Mouse (Mus musculus): ENCODE data around the gene Spata7. TPM values are rescaled to one million over a fixed set of nuclear protein-coding genes. Genes with fewer than 3 reads are reported as not detected.
"Not testable (repeated sequence)": the region's sequence is repeated elsewhere in the genome, so short reads cannot be mapped to it uniquely, and the experiment has no call there.

Gene Spata7
- total RNA-seq (2015; ENCODE audit: low replicate concordance), result not detected in 2 replicates
- 0.98 and 1.1 TPM in 2 replicates for total RNA-seq (2017; ENCODE audit: low replicate concordance)

DNA sequence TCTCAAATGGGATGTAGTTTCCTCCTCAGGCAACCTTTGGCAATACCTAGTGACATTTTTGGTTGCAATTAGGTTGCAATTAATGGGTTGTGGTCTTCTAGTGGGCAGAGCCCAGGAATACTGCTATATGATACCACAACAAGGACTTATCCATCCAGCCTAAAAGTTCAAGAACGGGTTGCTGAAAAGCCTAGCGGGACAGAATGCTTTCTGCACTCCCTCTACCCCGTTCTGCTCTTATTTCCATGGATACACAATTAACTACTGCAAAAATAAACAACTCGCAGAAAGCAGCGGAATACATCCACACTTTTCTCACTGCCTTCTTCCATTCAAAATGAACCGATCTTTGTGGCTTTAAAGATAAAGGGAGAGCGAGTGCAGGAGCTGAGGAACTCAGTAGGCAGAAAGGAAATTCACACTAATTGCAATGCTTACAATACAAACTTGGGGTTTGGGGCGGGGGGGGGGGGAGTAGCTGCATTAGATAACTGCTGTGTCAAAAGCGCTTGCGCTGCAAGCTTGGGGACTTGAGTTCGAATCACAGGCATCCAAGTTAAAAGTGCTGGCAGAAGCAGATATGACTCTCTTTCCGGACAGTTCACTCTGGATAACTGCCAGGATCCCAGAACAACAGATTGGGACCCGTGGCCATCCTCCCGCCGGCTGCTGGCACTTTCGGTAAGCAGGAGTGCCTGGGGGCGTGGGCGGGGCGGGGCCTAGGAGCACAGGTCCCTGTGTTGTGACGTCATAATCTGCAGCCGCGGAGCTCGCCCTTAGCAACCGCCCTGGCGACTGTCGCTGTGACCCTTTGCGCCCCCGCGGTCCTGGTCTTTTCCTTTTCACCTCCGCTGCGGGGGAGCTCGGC, at the start of gene Spata7:
Gene Spata7, plus strand, starts transcription at position 766 of the 868 bp plus-strand sequence.
- ATAC-seq (replicated peaks; ENCODE audit: low FRiP score, poor library complexity, severe bottlenecking), result peak; percentile 97

DNA sequence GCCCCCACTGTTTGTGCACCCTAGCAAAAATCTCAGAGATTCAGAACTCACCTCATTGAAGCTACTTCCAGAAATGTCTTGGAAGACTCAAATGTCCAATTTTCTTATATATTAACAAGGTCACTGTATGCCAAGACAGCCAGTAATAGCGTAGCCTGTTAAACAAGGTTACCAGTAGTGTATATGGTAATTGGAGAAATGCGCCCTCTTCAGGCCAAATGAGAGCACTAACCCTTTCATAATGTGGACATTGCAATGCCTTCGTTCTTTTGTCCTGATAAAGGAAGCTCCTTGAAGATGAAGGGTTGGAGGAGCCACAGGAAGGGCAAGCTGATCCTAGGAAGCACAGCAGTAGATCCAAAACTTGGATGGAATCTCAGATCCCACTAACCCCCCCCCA, 42.7 kb upstream of the Spata7 start:
- no peak for ATAC-seq (replicated peaks; ENCODE audit: low FRiP score, poor library complexity, severe bottlenecking)

DNA sequence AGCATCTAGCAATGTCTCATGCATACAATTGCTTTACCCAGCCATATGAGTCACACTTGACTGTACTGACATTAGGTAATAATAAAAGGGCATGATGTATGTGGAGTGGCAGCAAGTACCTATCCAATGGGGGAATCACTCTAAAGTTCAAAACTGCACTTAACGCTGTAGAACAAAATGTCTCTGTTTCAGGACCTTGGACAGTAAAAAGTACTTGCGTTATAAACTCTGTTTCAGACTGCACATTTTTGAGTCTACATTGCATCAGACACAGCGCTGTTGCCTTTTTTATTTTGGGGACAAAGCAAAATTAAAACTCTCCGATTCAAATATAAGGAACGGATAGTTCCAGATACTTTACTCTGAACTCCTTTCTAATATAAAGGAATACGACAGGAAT, 39.4 kb upstream of the Spata7 start:
- ATAC-seq (replicated peaks; ENCODE audit: low FRiP score, poor library complexity, severe bottlenecking), result no peak

DNA sequence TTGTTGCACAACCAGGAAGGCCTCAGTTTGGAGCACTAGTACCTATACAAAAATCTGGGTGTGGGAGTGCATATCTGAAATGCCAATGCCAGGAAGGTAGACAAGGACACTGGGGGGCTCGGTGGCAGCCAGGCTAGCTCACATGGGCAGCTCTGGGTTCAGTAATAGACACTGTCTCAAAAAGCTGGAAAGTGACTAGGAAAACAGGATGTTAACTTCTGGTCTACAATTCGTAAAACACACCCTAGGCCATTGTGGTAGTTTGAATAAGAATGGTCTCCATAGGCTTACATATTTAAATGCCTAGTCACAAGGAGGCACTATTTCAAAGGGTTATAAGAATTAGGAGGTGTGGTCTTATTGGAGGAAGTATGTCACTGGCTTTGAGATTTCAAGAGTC, 36.9 kb upstream of the Spata7 start:
- no peak for ATAC-seq (replicated peaks; ENCODE audit: low FRiP score, poor library complexity, severe bottlenecking)

DNA sequence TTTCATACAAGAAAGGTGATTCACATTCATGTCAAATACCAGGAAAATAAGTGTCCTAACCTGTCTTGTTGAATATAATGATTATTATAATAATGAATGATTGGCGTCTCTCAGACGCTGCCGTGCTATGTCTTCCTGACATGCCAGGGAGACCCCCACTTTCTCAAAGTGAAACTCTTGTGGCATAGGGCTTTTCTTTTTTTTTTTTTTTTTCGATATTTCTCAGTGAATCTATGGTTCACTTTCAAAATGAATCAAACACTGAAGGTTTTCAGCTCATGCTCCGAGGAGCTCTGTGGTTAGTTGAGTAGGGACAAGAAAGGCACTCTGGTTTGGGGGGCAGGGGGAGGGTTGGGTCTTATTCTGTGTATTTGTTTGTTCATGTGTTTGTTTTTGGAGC, 27.1 kb upstream of the Spata7 start:
- no peak for ATAC-seq (replicated peaks; ENCODE audit: low FRiP score, poor library complexity, severe bottlenecking)

DNA sequence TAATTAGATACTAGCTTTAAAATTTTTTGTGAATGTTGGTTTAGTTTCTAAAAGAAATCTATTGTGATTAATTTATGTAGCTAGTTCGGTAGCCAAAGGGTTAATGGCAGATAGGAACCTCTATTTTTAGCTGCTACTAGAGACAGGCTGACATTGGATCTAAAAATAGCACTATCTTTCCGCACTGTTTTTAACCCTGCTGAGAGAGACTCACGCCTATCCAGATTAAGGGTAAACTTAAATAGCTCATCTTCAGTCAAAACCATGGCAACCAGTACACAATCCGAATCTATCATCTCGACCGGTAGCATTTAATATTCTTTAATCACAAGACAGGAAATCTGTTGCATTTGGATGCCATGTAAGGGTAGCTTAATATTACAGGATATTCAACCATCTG, 25.8 kb upstream of the Spata7 start:
- no peak for ATAC-seq (replicated peaks; ENCODE audit: low FRiP score, poor library complexity, severe bottlenecking)

DNA sequence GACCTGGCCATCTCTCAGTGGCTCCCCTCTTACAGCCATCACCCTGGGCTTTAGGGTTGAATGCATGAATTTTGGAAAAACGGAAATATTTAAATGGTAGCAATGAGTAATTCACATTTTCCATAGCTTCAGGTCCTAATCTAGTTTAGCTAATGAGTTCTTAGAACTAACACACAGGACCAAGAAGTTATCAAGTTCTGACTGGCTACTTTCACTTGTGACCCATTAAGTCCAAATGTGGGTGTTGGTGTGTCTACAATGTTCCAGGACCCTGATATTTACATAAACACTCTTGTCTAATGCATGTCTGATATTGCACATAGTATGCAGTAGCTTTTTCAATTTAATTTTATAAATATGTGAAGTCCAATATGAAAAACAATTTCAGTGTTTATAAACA, 22.7 kb upstream of the Spata7 start:
- no peak for ATAC-seq (replicated peaks; ENCODE audit: low FRiP score, poor library complexity, severe bottlenecking)

DNA sequence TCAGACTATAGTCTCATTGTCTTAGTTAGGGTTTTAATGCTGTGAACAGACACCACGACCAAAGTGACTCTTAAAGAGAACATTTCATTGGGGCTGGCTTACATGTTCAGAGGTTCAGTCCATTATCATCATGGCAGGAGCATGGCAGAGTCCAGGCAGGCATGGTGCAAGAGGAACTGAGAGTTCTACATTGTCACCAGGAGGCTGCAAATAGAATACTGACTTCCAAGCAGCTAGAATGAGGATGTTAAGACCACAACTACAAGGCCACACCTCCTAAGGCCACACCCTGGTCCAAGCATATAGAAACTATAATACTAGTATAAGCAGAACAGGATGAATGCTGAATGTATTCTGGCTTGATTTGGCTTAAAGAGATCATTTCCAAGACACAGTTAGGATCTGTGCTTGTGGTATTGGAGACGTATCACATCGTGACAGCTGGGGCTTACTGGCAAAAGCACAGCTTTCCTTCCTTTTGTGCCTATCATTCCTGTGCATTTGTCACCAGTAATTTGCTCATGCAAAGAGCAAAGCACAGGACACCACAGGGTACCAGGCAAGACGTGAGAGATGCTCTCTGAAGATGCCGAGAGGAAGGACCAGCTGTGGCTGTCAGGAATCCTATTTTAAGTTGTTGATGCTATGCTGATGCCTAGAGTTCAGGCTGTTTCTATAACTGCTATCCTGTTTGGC, 21.2 kb upstream of the Spata7 start:
- ATAC-seq (replicated peaks; ENCODE audit: low FRiP score, poor library complexity, severe bottlenecking), result no peak

DNA sequence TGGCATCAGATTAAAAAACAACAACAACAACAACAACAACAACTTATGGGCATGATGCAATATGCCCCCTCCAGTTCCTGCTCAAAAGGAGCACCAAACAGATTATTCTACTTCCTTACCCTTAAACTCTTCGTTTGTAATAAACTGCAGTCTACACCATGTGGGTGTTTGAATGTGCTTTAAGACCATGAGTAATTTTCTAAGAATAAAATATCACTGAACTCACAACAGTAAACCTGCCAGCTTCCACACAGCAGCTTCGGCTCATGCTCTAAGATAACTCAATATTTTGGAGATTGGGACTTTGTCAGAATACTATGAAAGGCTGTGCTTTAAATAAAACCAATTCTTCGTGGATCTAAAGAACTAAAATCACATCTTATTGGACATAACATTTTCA, 17.6 kb upstream of the Spata7 start:
- no peak for ATAC-seq (replicated peaks; ENCODE audit: low FRiP score, poor library complexity, severe bottlenecking)

DNA sequence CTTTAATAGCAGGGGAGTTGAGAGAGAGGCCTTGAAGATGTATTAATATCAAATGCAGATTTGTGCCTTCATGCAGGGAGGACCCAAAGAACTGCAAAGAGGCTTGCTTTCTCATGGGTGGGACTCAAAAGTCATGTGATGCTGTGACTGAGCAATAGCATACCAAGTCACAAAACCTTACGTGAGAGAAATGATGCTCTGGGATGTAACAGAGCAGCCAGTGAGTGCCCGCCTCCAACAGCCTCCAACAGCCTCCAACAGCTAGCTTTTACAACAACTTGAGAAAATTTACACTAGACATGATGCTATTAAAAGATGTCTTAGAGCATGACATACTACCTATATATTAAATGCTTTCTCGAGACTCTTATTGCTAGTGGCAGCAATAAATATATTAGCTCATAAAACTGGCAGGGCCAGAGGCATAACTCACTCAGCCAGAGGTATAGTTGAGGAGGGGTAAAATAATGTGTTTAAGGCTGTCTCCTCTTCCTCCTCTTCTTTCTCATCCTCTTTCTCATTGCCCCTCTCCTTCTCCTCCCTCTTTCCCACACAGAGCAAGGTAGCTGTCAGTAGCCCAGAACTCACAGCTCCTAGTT, 12.9 kb upstream of the Spata7 start:
- ATAC-seq (replicated peaks; ENCODE audit: low FRiP score, poor library complexity, severe bottlenecking), result no peak

DNA sequence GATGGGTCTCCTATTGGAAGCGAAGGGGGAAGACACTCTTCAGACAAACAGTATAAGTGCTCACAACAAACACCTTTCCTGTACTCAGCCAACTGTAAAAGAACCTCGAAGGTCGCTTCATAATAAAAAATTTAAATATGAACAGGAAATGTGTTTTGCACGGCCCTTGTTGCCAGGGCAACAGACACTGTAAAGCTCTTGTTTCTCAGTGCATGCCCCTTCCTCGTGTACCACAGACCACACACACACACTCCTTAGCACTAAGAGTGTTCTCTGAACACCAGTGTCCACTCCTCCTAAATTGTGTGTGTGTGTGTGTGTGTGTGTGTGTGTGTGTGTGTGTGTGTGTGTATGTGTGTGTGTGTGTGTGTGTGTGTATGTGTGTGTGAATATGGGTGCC, 12.2 kb upstream of the Spata7 start:
- no peak for ATAC-seq (replicated peaks; ENCODE audit: low FRiP score, poor library complexity, severe bottlenecking)

DNA sequence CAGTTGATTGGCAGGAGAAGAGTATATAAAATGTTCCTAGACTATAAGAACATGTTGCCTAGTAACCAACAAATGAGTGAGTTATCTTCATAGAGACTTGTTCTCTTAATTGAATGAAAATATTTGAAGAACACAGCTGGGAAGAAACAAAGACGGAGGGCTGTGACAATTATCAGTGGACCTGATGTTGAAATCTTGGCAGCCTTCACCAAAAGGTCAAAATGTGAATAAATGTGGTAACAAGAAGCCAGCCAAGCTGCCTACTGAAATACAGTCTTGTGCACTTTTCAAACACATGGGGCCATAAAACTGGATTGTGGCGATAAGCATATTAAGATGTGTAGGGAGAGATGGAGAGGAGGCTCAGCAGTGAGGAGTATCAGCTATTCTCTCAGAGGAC, 8.5 kb upstream of the Spata7 start:
- ATAC-seq (replicated peaks; ENCODE audit: low FRiP score, poor library complexity, severe bottlenecking), result no peak

DNA sequence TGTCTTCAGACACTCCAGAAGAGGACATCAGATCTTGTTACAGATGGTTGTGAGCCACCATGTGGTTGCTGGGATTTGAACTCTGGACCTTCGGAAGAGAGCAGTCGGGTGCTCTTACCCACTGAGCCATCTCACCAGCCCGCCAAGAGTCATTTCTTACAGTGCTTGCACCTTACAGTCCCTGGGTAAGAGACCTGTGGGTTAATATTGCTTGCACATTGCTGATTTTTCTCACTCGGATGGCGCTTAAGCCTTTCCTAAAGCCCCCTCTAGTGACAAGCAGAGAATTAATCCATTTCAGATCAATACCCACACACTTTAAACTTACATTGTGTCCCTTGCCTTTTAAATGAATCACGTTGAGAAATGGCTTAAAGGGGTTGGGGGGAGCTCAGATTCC, 7.0 kb upstream of the Spata7 start:
- not testable (repeated sequence) for ATAC-seq (replicated peaks; ENCODE audit: low FRiP score, poor library complexity, severe bottlenecking)

DNA sequence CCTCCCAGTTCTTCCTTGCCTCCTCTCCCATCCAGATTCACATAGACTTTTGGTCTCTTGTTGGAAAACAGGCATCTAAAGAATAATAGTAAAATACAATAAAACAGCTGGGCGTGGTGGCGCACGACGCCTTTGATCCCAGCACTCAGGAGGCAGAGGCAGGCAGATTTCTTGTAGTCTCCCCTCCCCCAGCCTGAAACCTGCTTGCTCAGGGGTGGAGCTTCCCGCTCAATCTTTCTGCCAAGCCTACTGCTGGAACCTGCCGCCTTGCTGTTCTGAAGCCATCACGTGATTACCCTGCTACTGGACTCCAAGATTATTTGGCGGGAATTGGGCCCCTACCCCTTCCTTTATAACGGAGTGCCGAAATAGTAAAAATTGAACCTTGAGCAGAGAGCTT, 4.7 kb upstream of the Spata7 start:
- not testable (repeated sequence) for ATAC-seq (replicated peaks; ENCODE audit: low FRiP score, poor library complexity, severe bottlenecking)

DNA sequence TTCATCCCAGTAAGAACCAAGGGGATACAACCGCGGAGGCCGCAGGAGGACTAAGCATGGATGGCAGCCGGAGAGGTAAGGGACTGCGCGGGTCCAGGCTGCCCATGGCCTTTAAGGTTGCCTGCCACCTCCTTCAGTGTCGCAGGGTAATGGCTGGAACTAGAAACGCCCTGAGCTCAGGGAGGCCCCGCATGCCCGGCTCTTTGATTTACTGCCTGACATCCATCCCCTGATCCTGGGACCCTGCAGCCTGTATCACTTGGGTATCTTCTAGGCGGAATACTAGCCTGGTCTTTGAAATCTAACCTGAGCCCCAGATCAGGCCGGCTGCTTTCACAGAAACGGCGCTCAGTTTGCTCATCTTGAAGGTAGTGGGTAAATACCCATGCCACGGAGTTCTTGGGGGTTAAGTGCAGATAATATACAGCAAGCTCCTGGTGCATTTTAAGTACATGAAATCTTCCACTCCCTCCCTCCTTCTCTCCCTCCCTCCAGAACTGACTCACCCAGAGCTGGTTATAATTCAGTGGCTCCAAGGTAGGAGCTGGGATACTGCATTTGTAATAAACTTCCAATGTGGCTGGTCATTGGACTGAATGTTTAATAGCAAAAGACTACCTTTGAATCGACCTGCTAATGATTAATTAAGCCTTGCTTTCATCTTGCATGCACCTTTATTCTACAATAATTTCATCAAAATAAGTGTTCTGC, 458 bp downstream of the Spata7 start:
- peak; percentile 73 for ATAC-seq (replicated peaks; ENCODE audit: low FRiP score, poor library complexity, severe bottlenecking)

DNA sequence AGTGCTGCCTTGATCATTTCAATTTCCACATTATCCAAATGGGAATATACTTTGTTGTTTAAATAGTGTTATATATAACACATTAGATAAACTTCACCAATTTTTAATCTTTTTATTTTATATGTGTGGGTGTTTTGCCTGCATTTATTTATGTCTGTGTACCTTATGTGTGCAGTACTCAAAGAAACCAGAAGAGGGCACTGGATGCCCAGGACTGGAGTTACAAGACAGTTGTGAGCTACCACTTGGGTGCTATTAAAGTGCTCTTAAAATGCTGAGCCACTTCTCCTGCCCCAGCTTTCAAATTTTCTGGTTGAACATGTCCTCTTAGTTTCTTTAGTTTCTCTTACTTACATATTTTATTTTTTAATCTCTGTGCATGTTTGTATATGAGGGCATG, 16.9 kb downstream of the Spata7 start:
- no peak for ATAC-seq (replicated peaks; ENCODE audit: low FRiP score, poor library complexity, severe bottlenecking)

DNA sequence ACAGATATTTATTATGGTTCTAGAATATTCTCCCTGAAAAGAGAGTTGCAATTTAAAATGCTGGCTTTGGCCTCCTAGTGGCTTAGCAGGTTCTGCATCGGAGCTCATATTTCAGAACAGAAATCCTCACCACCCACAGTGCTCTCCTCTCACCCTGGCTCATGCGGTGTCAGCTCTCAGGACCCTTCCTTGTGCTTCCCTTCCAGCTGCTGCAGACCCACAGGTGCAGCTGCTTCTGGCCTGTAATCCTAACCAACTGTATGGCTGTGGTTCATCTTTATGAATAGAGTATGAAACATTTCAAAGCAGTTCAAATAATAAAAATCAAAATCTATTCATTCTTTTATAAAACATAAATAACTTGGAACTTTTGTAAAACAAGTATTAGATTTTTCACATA, 28.9 kb downstream of the Spata7 start:
- ATAC-seq (replicated peaks; ENCODE audit: low FRiP score, poor library complexity, severe bottlenecking), result no peak

DNA sequence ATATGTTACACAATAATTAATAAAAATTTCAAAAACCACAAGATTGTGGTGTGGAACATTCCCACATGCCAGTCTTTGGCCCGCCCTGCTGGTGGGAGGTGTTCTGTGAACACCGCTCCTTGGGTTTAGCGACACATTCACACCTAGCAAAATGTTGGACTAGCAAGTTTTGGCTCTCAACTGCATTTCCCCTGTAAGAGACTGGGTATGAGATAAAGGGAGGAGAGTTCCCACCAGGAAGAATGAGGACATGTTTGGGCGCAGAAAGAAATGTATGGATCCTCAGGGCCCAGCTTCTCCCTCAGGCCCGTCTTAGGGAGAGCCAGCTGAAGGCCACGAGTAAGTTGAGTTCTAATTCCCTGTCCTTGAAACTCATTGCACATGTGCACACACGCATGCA, 34.7 kb downstream of the Spata7 start:
- no peak for ATAC-seq (replicated peaks; ENCODE audit: low FRiP score, poor library complexity, severe bottlenecking)

DNA sequence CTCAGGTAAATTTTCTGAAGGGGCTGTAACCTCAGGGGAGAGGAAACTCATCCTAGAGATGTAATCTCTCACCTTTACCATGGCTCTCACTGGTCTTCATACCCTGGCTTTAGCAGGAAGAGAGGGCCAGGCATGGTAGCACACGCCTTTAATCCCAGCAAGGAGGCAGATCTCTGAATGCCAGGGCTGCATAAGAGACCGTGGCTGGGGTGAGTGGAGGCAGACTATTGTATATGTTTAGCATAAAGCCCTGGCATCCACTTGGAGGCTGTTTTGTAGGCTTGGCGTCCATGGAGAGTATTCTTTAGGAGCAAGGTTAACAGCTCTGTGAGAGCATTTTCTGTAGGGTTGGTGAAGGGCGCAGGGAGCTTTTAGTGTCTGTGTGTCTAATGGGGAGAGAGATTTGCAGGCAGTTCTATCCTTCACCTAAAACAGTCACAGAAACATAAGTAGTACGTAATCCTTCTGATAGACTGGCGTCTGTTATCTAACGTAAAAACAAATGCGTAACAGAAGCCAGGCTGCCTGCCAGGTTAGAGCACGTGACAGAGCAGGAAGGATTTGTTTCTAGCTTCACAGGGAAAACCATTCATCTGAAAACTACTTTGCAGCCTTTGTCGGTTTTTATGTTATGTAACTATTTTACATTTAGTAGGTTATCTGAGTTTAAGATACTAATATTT, 40.3 kb downstream of the Spata7 start:
- no peak for ATAC-seq (replicated peaks; ENCODE audit: low FRiP score, poor library complexity, severe bottlenecking)

DNA sequence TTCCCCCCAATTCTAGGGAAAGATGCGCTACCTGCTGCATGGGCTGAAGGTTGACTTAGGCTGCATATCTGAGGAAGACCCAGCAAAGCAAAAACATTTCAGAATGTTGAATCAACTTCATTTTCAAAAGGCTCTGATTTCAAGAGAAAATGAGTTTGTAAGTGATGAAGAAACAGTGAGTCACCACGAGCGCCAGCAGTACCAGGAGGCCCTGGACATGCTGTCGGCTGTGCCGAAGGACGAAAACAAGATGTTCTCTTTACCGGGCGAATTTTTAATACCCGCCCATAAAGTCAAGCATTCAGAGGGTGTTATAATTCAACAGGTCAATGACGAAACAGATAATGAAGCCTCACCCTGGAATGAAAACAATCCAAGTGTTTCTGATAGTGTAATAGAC, 41.1 kb downstream of the Spata7 start:
- ATAC-seq (replicated peaks; ENCODE audit: low FRiP score, poor library complexity, severe bottlenecking), result no peak

Data from erythroblast, adult 5-6 weeks (primary cell).